Mouse (Mus musculus) urinary bladder, postnatal 14 days (tissue): ENCODE measurements around the gene Cacng3.
A peak's percentile ranks its signal among the peaks of the same experiment; 100 is the strongest.

Experiments
- DNase-seq: peaks from one replicate; pipeline ENCODE4 v3.0.0; 2021; ENCODE audit warnings: low spot score

Cacng3 gene

DNA sequence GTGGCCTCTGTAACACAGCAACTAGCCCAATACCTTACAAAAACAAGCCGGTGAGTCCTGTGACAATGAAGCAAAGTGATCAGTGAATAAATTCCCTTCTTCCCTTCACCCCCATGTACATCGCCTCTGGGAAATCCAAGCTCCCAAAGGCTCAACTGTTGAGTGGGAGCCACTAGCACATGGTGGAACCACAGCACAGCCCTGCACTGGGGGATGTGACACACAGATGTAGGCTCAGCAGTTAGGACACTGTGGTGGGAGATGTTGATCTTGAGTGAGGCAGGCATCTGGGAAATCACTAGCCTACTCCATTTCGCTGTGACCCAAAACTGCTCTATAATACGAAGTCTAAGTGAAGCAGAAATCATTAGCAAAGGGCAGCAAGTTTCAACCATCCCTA is 48.2 kb downstream of the Cacng3 start:
- DNase-seq: no peak

DNA sequence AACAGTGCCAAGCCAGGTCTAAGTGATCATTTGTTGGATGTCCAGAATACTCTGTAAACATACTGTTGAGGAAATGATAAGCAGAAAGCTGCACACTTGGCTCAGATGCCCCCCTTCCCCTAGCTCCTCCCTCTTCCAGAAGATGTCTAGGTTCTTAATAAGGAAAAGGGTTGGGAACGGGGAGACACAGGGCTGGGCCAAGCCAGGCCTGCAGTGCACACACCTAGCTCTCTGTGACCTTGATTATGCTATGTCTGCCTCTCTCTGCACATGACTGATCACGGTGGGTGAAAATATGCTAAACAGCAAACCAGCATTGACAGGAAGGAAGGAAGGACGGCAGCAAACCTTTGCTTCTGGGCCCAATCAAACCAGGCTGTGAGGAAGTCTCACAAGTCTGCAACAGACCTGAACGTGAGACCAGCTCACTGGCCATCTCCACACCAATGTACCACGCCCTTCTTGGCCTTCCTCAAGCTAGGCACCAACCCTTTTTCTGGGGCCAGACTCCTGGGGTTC is 53.1 kb downstream of the Cacng3 start:
- no peak for DNase-seq

DNA sequence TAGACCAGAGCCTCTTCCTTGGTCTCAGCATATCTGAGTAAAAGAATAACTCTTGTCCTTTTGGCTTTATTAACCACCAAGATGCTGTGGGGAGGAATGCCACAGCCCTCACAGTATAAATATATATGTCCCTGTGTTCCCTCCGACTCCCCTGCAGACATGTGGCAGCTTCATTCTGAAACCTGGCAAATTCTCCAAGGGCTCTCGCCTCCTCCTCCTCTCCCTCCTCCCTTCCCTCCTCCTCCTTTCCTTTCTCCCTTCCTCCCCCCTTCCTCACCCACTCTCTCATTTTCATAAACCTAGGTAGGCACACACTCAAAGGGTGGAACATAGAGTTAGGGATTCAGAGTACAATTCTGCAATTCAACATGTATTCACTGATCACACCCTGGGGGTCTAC is 56.1 kb downstream of the Cacng3 start:
- no peak for DNase-seq

DNA sequence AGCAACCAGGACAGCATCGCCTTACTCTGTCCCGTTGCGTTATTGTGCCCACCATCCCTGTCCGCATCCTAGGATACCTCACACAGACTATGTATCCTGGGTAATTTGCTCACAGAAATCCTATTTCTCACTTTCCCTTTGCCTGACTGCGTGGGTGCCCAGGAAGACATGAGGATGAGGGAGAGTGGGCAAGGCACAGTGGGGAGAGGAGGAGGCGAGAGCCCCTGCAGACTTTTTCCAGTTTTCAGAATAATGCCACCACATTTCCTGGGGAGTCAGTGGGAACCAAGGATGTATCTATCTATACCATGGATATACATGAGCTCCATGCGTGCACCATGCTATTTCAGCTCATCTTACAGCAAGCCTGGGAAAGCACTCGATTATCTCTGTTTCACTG is 57.9 kb downstream of the Cacng3 start:
- no peak for DNase-seq

DNA sequence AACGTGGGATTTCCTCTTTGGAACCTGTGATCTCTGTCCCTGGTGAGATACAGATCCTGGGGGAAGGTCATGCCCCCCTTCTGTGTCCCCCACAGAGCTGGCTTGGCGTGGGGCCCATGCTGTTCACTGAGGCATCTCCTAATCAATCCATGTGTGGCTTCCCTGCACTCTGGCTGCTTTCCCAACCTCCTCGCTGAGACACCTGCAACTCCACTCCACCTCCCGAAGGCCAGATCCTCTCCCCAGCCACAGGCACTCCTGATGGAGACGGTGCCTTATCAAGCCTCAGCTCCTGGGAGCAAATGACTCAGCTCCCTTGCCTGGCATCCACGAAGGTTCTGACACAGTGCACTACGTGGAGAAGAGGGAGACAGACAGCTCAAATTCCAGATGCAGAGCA is 58.6 kb downstream of the Cacng3 start:
- peak; percentile 3 for DNase-seq

DNA sequence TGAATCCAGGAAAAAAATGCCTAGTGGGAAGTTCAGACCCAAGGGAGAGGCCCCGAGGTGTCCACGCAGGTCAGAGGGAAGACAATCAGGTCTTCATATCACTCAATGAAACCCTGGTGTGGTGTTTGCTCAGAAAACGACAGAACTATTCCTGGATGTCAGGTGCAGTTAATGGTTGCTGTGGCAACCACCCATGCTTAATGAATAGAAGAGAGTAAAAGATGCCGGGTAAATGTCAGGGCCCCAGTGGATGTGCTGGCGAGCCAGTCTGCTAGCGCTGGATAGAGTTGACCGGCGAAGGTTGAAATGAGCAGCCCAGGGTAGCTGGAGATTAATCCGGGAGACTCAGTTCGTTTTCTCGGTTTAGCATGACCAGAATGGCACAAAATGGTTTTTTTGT is 65.0 kb downstream of the Cacng3 start:
- DNase-seq: no peak

DNA sequence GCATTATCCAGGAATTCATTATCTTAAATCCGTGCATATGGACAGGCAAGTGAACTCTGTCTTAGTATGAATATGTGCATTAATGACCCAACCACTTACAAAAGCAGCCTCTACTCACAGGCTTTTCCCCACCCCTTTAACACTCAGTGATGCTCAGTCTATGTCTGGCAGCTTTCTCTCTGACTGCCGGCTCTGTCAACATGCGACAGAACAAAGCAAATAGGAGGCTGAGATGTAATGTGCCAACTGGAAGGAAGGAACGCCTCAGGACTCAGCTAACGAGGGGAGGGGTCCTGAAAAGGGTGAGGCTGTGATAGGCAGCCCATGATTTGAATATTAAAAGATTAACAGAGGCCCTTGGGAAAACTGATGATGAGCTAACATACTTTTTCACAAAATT is 68.2 kb downstream of the Cacng3 start:
- DNase-seq: no peak

DNA sequence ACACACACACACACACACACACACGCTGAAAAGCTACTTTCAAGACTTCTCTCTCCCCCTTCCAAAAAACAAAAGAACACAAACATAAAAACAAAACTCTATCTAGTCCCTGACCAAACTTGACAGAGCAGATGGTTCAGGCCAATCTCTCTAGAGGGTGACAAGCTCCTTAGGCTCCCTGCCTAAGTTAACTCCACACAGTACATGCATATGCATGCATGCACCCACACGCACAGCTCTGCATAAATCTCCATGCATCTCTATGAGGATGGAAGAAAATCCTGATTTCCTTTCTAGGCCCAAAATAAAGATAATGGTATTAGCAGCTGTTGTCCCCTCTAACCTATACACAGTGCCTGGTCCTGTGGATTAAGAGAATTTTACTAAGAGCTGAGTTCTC is 70.4 kb downstream of the Cacng3 start:
- no peak for DNase-seq

DNA sequence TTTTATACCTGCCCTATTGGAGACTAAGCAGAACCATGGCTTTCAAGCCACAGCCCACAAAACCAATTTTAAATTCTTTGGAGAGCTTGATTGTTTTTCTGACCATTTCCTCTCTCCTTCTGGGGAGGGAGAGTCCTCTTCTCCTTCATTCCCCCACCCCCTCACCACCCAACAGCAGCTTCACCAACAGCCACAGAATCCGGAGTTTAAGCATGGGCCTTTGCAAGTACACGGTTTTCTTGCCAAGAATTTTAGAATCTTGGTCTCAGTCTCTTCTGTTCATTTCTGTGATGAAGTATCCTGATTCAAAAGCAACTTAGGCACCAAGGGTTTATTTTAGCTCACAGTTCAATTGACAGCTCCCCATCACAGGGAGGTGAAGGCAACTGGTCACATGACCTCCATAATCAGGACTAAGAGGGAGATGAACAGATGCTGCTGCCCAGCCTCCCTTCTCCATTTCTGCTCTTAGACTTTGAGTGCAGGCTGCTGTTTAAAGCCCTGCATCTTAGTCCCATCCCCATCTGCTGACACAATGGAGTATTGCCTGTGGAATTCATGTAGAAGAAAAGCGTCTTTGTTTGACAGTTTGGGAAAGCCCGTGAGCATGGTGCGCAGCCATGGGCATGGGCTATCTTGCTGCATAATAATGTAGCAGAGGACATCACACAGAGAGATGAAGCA is 85.8 kb downstream of the Cacng3 start:
- DNase-seq: no peak

DNA sequence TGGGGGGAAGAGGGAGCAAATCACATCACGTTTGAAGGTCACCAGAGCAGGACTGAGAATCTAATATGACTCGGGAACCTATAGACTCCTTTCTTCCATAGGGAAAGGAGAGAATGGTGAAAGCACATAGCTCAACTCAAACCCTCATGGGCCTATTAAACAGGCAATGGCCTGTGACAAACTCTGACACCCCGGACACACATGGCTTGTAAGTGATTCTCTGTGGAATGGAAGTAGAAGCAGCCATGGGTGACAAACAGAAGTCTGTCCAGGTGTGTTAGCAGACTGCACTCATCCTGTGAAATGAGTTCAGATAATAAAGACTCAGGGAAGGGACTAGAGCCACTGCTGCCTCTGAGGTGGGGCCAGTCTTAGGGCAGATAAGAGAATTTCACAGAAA is 88.4 kb downstream of the Cacng3 start:
- DNase-seq: no peak

DNA sequence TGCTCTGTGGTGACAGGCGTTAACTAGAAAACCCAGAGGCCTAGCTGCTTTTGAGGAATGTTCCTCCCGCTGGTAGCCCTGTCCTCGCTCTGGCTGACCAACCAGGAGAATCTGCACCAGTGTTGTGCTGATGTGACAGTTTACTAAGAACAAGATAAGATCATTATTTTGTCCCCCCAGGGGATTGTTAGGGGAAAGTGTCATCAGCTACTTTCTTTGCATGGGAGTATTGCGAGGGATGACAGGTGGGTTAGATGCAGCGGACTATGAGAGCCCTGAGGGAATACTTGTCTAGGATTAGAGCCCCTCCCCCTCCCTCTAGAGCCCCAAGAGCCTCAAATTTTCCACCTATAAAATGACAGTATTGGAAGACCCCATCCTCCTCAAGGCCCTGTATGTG is 94.2 kb downstream of the Cacng3 start:
- no peak for DNase-seq

DNA sequence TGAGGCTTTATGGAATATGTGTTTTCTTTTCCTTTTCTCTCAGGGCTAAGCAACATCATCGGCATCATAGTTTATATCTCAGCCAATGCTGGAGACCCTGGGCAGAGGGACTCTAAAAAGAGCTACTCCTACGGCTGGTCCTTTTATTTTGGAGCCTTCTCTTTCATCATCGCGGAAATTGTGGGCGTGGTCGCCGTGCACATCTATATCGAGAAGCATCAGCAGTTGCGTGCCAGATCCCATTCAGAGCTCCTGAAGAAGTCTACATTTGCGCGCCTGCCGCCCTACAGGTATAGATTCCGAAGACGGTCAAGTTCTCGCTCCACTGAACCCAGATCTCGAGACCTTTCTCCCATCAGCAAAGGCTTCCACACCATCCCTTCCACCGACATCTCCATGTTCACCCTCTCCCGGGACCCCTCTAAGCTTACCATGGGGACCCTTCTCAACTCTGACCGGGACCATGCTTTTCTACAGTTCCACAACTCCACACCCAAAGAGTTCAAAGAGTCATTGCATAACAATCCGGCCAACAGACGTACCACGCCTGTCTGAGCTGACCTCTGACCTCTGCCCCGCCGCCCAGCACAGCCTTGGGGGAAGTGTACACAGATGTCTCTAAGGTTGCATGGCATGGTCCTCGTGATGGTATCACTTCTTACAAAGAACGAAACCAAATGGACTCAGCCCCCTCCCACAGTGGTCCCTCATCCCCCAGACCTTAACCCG is 98.2 kb downstream of the Cacng3 start:
- no peak for DNase-seq

DNA sequence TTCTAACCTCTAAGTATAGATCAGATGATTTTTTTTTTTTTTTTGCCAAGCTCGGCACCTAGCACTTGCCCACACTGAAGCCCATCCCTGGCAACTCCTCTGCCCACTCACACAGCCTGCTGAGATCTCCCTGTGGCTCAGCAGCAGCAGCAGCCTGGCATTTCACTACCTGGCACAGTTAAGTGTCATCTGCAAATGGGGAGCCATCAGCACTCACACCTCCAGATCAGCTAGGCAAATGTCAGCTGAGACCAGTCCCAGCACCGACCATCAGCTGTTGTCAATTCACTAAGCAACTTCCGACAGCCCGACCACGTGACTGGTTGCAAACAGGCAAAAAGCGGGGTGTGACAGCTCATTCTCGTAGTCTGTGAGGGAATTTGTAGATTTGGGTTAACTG is 109.3 kb downstream of the Cacng3 start:
- no peak for DNase-seq

DNA sequence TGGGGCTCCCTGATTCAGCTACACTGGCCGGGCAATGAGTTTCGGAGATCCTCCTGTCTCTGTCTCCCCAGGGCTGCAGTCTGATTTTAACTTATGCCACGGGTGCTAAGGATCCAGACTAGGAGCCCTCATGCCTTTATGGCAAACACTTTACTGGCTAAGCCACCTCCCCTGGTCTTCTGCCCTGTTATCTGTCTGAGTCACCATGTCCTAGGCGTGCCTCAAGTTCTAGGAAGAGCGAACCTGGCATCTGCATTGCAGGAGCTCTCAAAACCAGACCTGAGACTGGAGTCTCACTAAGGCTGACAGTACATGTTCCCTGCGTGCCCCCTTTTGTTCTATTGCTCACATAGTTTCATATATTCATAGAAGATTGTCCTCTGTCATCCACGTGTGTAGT is 119.6 kb downstream of the Cacng3 start:
- no peak for DNase-seq

DNA sequence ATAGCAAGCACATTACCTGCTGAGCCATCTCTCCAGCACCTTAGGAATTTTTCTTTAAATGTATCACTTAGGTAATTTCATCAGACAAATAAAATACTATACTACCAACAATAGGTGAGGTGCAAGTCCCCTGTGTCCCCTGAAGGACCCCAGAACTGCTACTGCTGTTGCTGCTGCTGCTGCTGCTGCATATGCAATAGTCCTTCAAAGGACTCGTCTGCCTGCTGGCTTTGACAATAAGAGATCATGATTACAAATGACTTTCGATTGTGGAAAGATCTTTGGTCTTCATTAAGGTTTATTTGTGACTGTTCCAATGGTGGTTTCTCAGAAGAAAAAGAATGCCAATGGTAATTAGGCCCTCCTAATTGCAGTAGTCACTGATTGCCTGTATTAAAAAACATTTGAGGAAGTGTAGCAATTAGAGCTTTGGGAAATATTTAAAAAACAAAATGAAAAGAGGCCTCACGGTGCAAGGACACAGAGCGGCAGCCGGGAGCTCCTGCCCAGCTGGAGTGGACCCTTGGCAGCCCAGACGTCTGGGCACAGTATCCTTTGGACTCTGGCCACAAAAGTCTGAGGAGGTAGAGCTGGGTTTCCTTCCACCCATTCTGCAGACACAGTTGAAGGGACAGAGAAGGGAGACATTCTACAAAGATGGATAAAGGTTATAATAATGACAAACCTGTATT is 123.5 kb downstream of the Cacng3 start:
- DNase-seq: no peak

DNA sequence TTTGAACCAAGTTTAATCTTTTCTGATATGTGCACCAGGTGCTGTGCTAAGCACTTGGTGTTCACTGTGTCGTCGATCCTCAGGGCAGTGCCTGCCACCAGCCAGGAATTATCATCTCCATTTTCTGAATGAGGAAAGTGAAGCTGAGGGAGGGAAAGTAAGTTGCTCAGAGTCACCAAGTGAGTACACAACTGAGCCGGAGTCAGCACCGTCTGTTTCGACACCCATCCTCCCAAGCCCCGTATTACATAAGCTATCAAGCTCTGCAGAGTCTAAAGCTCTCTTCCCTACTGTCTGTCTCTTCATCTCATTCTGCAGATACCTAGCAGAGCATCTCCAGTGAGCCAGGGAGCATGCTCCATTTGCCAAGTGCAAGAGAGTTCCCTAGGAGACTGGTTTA is 124.8 kb downstream of the Cacng3 start:
- no peak for DNase-seq

DNA sequence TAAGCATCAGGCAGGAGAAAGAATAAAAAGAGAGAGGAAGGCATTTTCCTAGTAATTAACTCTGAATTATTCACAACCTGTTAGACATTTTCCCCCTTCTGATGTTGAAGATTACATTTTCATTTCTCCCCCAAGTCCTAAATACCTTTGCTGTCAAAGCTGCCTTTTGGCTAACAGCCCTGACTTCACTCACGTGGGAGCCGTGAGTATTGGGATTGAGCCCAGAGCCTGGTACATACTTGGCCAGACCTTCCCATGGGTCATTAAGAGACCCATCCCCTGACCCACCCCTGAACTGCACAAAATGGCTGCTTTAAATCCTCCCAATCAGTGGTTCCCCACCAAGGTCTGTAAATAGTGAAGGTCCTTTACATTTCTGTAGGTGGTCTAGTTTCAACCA is 130.5 kb downstream of the Cacng3 start:
- no peak for DNase-seq

DNA sequence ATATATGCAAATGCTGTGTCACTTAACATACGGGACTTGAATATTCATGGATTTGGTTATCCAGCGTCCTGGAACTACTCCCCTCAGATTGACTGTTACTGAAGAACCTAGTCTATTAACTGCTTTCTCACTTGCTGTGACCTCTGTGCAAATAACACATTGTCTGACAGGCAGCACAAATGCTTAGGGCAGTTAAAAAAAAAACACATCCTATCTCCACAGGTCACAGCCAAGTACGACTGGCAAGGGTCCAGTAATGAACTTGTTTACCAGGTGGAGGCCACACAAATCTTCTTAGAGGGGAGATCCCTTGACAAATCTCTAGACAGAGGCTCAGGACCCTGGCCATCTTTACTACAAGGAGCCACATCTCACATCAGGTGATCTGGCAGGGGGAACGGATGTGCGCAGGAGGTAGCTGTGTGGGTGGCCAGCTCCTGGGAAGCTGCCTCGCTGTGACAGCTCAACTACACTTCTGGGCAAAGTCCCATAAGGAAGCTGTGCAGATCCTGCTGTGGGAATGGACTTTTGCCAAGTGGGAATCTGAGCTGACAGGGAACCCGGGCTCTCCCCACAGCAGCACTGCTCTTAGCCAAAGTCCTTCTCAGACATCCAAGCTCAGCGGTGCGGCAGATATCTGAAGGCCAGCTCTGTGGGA is 133.7 kb downstream of the Cacng3 start:
- peak; percentile 7 for DNase-seq

DNA sequence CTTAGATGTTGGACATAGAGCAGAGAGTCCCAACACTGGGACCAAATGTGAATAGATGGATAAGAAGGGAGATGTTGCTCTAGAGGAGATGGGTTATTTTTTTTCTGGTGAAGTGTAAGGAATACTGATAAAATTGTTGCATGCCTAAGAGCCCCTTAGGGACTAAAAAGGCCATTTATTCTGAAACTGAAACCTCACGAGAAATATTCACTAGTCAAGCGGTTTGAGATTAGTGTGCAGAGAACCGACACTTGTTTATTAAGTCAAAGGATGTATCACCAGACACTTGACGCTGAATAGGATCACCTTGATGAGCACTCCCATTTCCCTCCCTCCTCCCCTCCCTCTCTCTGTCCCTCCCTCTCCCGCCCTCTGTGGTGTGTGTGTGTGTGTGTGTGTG is 136.2 kb downstream of the Cacng3 start:
- no peak for DNase-seq

DNA sequence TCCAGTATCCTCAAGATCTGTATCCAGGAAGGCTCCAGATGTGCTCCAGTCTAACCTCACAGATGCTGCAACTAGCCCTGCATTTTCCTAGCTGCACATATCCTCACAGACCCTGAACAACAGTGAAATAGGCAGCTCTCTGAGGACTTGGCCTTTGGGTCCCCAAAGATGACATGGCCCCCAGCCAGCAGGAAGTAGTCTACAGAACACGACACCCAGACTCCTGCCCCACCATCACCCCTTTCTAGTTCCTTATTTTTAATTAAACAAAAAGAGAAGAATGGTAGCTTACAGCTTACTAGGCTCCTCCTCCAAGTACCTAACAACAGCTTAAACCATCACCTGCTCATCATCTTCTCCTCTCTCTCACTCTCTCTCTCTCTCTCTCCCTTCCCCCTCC is 143.4 kb downstream of the Cacng3 start:
- no peak for DNase-seq

DNA sequence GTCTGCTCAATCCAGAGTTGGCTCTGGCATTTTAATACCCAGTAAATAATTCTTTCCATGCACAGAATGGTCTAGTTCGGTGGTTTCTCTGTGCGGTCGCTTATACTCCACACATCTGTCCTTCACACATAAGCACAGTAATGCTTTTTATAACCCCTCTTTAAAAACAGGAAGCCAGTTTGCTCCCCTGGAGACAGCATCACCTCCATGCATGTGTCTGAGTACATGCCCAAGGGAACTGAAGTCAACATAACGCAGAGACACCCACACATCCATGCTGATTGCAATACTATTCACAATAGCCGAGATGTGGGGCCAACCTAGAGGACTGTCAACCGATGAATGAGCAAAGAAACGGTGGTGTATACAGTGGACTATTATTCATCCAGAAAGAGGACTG is 147.3 kb downstream of the Cacng3 start:
- no peak for DNase-seq
